Mouse (Mus musculus): ENCODE measurements around the gene Kyat3. TPM values are rescaled to one million over a fixed set of nuclear protein-coding genes. Genes with fewer than 3 reads are reported as not detected.

Gene Kyat3
- polyA plus RNA-seq, 1 experiment from 2014 or later, result 11.0 TPM

DNA sequence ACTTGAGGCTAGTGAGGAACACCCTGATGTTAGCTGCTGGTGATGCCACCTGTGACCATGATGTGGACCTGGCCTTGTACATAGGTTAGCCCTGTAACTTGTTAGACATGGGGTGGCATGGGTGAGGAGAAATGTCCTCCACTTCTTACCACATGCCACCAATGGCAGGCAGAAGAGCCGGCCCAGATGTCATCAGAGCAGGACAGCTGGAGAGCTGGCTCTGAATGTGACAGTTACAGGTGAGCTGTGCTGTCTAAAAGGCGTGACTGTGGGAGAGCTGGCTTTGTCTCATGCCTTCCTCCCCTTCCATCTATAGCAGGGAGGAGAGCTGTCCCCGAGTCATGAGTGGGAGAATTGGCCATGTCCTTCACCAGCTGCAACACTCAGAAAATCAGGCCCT, 94.7 kb downstream of the Kyat3 start:
- Histone ChIP-seq H3K9ac (no peak overlapping the region), H3K27ac (no peak overlapping the region), H3K4me1 (no peaks in the 10 kb centered on the region), H3K9me3 (replicated peaks) (no peaks in the 10 kb centered on the region), H3K4me2 (no peak overlapping the region), H3K36me3 (peaks cover 80% of the 10 kb centered on the region), H3K27me3 (replicated peaks) (no peaks in the 10 kb centered on the region), H3K4me3 (no peak overlapping the region)
- 87% methylated on average over 3 of the region's 3 CpGs for WGBS (ENCODE audit: insufficient replicate concordance)
- ATAC-seq, result 0 out of 2 replicates have a peak, but pooled peaks have one; percentile 13

Other genes starting within 250 kb of the Kyat3 start
- 0.17 TPM in 1 of 2 replicates, not detected in the other for gene Gbp5, start 207.1 kb upstream of the Kyat3 start, polyA plus RNA-seq (2016; fragmentation: Nextera tagmentation; extraction: Ambion mirVana)
- 2.1 and 2.4 TPM in 2 replicates for gene Gbp7, start 170.7 kb upstream of the Kyat3 start, polyA plus RNA-seq (2016; fragmentation: Nextera tagmentation; extraction: Ambion mirVana)
- 0.86 and 0.87 TPM in 2 replicates for gene Gbp3, start 141.0 kb upstream of the Kyat3 start, polyA plus RNA-seq (2016; fragmentation: Nextera tagmentation; extraction: Ambion mirVana)
- not detected in 2 replicates for gene Gbp2b, start 106.2 kb upstream of the Kyat3 start, polyA plus RNA-seq (2016; fragmentation: Nextera tagmentation; extraction: Ambion mirVana)
- gene Gbp2, start 80.4 kb upstream of the Kyat3 start, polyA plus RNA-seq (2016; fragmentation: Nextera tagmentation; extraction: Ambion mirVana), result 1.9 and 2.1 TPM in 2 replicates
- gene Gtf2b, start 64.0 kb downstream of the Kyat3 start, polyA plus RNA-seq (2016; fragmentation: Nextera tagmentation; extraction: Ambion mirVana), result 46.5 and 50.7 TPM in 2 replicates
- 50.5 and 51.0 TPM in 2 replicates for gene Pkn2, start 181.0 kb downstream of the Kyat3 start, polyA plus RNA-seq (2016; fragmentation: Nextera tagmentation; extraction: Ambion mirVana)

All from liver, embryonic 12.5 days (tissue).